Mouse (Mus musculus) liver, adult 2 months (tissue): Measurements from ENCODE around the gene Ubl7. TPM values are rescaled to one million over a fixed set of nuclear protein-coding genes. Genes with fewer than 3 reads are reported as not detected.

ENCODE experiments used
- DNase-seq: peaks from one replicate; pipeline ENCODE4 v3.0.0-alpha.2; 2011; ENCODE audit warnings: low read depth, low spot score; ENCODE audit errors: extremely low read depth
- H3K27ac ChIP-seq: fragments of 200-500 bp; replicated peaks from 2 replicates; pipeline ENCODE4 v1.5.1; 2012; ENCODE audit warnings: low read depth, mild to moderate bottlenecking, control low read depth, inconsistent platforms, low read length; ENCODE audit not compliant: insufficient read depth
- H3K27me3 ChIP-seq: fragments of 200-500 bp; 2 replicates; pipeline ENCODE4 v1.6.1; 2012; ENCODE audit warnings: mild to moderate bottlenecking, moderate library complexity, low read length, inconsistent platforms; ENCODE audit not compliant: control insufficient read depth, insufficient read depth
- H3K36me3 ChIP-seq: fragments of 200-500 bp; 2 replicates; pipeline ENCODE4 v1.6.1; 2012; ENCODE audit warnings: low read length, inconsistent platforms; ENCODE audit not compliant: control insufficient read depth, insufficient read depth
- H3K4me1 ChIP-seq: fragments of 200-500 bp; 2 replicates; pipeline ENCODE4 v1.6.1; 2011; ENCODE audit warnings: low read length; ENCODE audit not compliant: control insufficient read depth, insufficient read depth
- H3K4me3 ChIP-seq: fragments of 200-500 bp; 2 replicates; pipeline ENCODE4 v1.5.1; 2011; ENCODE audit warnings: low read depth, mild to moderate bottlenecking, control low read depth, low read length, moderate library complexity; ENCODE audit not compliant: insufficient read depth
- H3K79me2 ChIP-seq: fragments of 200-500 bp; 2 replicates; pipeline ENCODE4 v1.6.1; 2012; ENCODE audit warnings: inconsistent platforms, mild to moderate bottlenecking, low read length, moderate library complexity; ENCODE audit not compliant: control insufficient read depth, insufficient read depth
- H3K9ac ChIP-seq: fragments of 200-500 bp; 2 replicates; pipeline ENCODE4 v1.6.1; 2012; ENCODE audit warnings: low read depth, mild to moderate bottlenecking, control low read depth, inconsistent platforms, low read length
- CTCF ChIP-seq: fragments of 200-500 bp; IDR thresholded peaks from 2 replicates; pipeline ENCODE4 v1.5.1; 2011; ENCODE audit warnings: low read depth, low read length, control low read depth
- POLR2A ChIP-seq: fragments of 200-500 bp; IDR thresholded peaks from 2 replicates; pipeline ENCODE4 v1.6.1; 2011; ENCODE audit warnings: low read length, control low read depth; ENCODE audit not compliant: insufficient read depth; ENCODE audit errors: extremely low read depth
- WGBS: fragments of 180-500 bp; shearing (Covaris S2); methylation state at CpG from one replicate; pipeline ENCODE4 v1.1.7; 2018; 5-methylcytosine and 5-hydroxymethylcytosine counted together
- polyA plus RNA-seq: library from polyadenylated mRNA; depleted of rRNA; stranded (reverse); fragments of >200 nt; gene quantifications from 2 replicates; pipeline ENCODE4 v1.2.3, GENCODE M21; 2012; rRNA removed
- total RNA-seq: library from RNA; depleted of rRNA; stranded (reverse); fragments of >200 nt; gene quantifications from 2 replicates; pipeline ENCODE4 v1.2.3, GENCODE M21; 2014; rRNA removed

Gene Ubl7
- 9.8 and 14.0 TPM in 2 replicates for total RNA-seq
- polyA plus RNA-seq, result 90.8 and 105 TPM in 2 replicates

- Histone ChIP-seq H3K4me1 (peaks cover 6% of the 10 kb centered on the region), H3K36me3 (peaks cover 9% of the 10 kb centered on the region; the same call in 1 of the 2 replicates), H3K79me2 (peaks cover 2% of the 10 kb centered on the region; the same call in 1 of the 2 replicates), H3K9ac (peak within 1 kb of the TSS; percentile 86), H3K27ac (peak within 1 kb of the TSS; percentile 76), H3K27me3 (no peaks in the 10 kb centered on the region), H3K4me3 (peak within 1 kb of the TSS; percentile 83)
- under 1% methylated on average over 47 of the region's 47 CpGs for WGBS
- TF ChIP-seq CTCF (no peak), POLR2A (peak; percentile 70)
- DNase-seq, result peak; percentile 93
Measured at GRCm38 (mm10) chr9:57910254-57911160, at the start of gene Ubl7. Gene Ubl7, plus strand, starts transcription at chr9:57910979.

DNA sequence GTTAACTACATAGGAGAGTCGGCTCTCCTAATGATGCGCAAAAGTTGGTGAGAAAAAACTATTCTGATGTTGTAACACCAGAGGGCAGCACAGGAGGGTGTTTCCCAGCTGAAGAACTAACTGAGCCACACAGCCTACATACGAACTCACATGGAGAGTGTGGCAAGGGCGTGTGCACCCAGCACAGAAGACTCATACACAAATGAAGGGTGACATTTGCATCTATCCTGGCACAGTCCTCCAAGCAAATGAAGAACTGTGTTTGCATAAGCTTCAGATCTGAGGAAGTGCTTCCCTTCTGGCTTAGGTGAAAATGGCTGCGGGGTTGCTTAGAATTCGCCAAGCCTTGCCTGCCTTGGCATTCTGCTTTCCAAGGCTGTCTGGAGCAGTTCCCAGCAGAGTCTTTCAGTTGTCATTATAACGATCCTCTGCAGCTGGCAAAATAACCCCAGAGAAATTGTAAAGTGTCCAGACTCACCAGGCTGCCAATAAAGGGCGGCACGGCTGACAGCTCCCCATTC lies 48.8 kb upstream of the Ubl7 start:
- H3K27me3 ChIP-seq, result no peaks in the 10 kb centered on the region
- peak; percentile 60 for DNase-seq
- no peaks in the 10 kb centered on the region for H3K4me1 ChIP-seq
- no peaks in the 10 kb centered on the region for H3K79me2 ChIP-seq
- H3K36me3 ChIP-seq, result no peaks in the 10 kb centered on the region
- WGBS, result 41% methylated on average over 9 of the region's 9 CpGs
- no peak overlapping the region for H3K4me3 ChIP-seq
- H3K27ac ChIP-seq, result no peak overlapping the region
- H3K9ac ChIP-seq, result no peak overlapping the region
- no peak for TF ChIP-seq POLR2A
- peak; percentile 53 for TF ChIP-seq CTCF

DNA sequence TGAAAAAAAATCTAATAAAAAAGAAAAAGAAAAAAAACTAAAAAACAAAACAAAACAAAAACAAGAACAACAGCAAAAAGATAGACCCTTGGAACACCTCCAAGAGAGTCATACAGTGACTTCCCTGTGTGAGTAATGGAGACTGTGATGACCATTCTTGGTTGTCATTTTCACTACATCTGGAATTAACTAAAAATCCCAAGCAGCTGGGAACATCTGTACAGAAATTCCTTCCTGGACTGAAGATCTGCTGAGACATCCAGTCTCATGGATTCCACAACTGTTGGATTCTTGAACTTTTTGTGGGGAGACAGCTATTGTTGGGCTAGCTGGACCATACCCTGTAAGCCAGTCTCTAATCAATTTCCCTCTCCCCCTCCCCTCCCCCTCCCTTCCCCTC lies 46.4 kb upstream of the Ubl7 start:
- Histone ChIP-seq H3K4me1 (no peaks in the 10 kb centered on the region), H3K9ac (no peak overlapping the region), H3K4me3 (no peak overlapping the region), H3K36me3 (no peaks in the 10 kb centered on the region), H3K27me3 (no peaks in the 10 kb centered on the region), H3K79me2 (no peaks in the 10 kb centered on the region), H3K27ac (no peak overlapping the region)
- no peak for TF ChIP-seq POLR2A
- no peak for TF ChIP-seq CTCF
- DNase-seq, result no peak

DNA sequence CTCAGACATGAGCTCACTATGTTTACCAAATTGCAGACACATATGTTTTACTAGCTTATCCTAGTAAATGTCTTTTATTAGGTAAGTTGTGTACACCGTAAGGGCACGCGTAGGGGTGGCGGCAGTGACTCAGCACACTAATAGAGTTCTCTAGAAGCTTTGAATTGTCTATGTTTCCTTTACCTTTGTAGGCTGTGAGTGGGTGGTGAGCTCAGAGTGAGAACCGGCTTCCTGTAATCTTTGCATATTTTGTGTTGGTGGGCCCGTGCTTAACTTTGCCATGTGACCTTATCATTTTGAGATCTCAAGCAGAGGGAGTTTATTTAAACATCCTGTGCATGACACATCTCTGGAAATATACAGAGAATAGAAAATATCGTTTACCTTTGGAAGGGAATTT lies 44.2 kb upstream of the Ubl7 start:
- Histone ChIP-seq H3K9ac (no peak overlapping the region), H3K27me3 (no peaks in the 10 kb centered on the region), H3K4me1 (no peaks in the 10 kb centered on the region), H3K36me3 (no peaks in the 10 kb centered on the region), H3K27ac (no peak overlapping the region), H3K79me2 (no peaks in the 10 kb centered on the region), H3K4me3 (no peak overlapping the region)
- no peak for TF ChIP-seq POLR2A
- TF ChIP-seq CTCF, result no peak
- WGBS, result 80% methylated on average over 7 of the region's 7 CpGs
- no peak for DNase-seq

GRCm38 (mm10) chr9:57867236-57867635 lies 43.5 kb upstream of the Ubl7 start:
- no peak overlapping the region for H3K4me3 ChIP-seq
- H3K36me3 ChIP-seq, result no peaks in the 10 kb centered on the region
- no peaks in the 10 kb centered on the region for H3K27me3 ChIP-seq
- TF ChIP-seq CTCF (no peak), POLR2A (no peak)
- H3K4me1 ChIP-seq, result no peaks in the 10 kb centered on the region
- H3K79me2 ChIP-seq, result no peaks in the 10 kb centered on the region
- DNase-seq, result no peak
- WGBS, result 89% methylated on average over 4 of the region's 4 CpGs
- H3K9ac ChIP-seq, result no peak overlapping the region
- H3K27ac ChIP-seq, result no peak overlapping the region

DNA sequence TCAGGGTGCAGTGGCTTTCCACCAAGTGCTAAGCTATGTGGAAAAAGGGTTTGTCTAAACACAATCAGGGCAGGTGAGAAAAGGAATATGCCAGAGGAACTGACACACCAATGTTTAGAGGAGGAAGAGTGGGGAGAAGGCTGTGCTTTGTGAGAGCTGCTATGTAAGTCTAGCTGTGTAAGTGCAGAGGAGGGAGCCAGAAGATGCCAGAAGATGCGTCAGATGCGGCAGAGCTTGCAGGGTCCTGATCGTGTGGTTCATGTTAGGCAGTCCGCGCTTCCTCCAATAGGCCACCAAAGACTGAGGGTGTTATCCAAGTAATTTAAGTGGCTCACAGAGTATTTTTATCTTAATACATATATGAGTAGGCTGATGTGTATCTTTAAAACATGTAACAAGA lies 42.9 kb upstream of the Ubl7 start:
- Histone ChIP-seq H3K27me3 (no peaks in the 10 kb centered on the region), H3K79me2 (no peaks in the 10 kb centered on the region), H3K9ac (no peak overlapping the region), H3K27ac (no peak overlapping the region), H3K36me3 (no peaks in the 10 kb centered on the region), H3K4me3 (no peak overlapping the region), H3K4me1 (no peaks in the 10 kb centered on the region)
- 94% methylated on average over 5 of the region's 5 CpGs for WGBS
- DNase-seq, result no peak
- TF ChIP-seq CTCF, result no peak
